Mouse (Mus musculus): ENCODE results near the gene Tuba8.

DNA sequence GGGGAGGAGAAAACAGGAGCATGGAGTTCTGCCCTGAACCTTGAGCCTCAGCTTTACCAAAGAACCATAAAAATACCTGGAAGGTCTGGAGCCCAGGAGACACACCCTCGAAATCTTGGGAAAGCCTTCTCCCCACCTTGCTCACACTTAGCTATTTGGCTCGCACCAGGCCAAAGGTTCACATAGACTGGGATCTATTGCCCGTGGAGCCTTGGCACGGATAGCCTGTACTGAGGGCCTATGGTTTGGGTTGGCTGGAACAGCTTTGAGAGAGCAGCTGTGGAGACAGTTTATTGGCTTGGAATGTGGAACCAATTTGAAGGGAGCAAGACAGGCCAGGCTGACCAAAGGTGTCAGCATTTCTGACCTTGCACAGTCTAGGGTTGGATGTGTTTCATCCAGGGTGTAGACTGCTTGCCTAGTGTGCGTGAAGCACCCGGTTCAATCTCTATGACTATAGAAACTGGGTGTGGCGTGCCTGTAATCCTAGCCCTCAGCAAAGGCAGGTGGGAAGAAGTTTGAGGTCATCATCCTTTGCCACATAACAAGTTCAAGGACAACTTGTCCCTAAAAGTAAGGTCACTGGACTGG lies 33.3 kb upstream of the Tuba8 start:
- no peak for TF ChIP-seq POLR2A (IDR thresholded peaks at IDR 0.05; ENCODE audit: low read depth, low read length)
- TF ChIP-seq CTCF (IDR thresholded peaks at IDR 0.05; ENCODE audit: borderline replicate concordance, insufficient read depth, low read length): no peak
